15 mouse cellular contexts compared by ENCODE assay signal in genomic region chr7:122356941-122357340, GRCm38 (mm10).
"Had no signal": no experiment of that assay in that cellular context is flagged by ENCODE, and none has a peak within 500 bp of the region (broad histone marks: within the 10 kb centered on the region; RNA-seq: fewer than 3 reads in every experiment).

No protein-coding gene starts in this region.

- H3K4me3 ChIP-seq: kidney, embryonic 15.5 days; limb, embryonic 15.5 days; liver, embryonic 12.5 days; midbrain, embryonic 10.5 days; myocyte; neural tube, embryonic 15.5 days; stomach, embryonic 15.5 days had no signal

- ATAC-seq: liver, embryonic 12.5 days had no signal

- H3K4me1 ChIP-seq: kidney, embryonic 15.5 days; limb, embryonic 15.5 days; liver, embryonic 12.5 days; stomach, embryonic 15.5 days had no signal

- H3K9me3 ChIP-seq: kidney, embryonic 15.5 days; limb, embryonic 15.5 days; liver, embryonic 12.5 days; midbrain, embryonic 10.5 days; neural tube, embryonic 15.5 days; stomach, embryonic 15.5 days had no signal

- H3K4me2 ChIP-seq: kidney, embryonic 15.5 days; limb, embryonic 15.5 days; liver, embryonic 12.5 days; lung, embryonic 14.5 days; neural tube, embryonic 15.5 days; stomach, embryonic 15.5 days had no signal

- DNase-seq: kidney, postnatal 14 days; layer of hippocampus, postnatal 36 days; lung, embryonic 14.5 days; lung, postnatal 14 days; midbrain, embryonic 14.5 days; right cerebral cortex, postnatal 4 days; thymus, adult 2 months; thymus, postnatal 25 days had no signal

- H3K27me3 ChIP-seq: kidney, embryonic 15.5 days; limb, embryonic 15.5 days; liver, embryonic 12.5 days; neural tube, embryonic 15.5 days; stomach, embryonic 15.5 days had no signal

- H3K36me3 ChIP-seq: kidney, embryonic 15.5 days; limb, embryonic 15.5 days; liver, embryonic 12.5 days; midbrain, embryonic 10.5 days; neural tube, embryonic 15.5 days; stomach, embryonic 15.5 days had no signal

- H3K9ac ChIP-seq: kidney, embryonic 15.5 days; limb, embryonic 15.5 days; liver, embryonic 12.5 days; lung, embryonic 14.5 days; neural tube, embryonic 15.5 days; stomach, embryonic 15.5 days had no signal

- H3K27ac ChIP-seq: kidney, embryonic 15.5 days; limb, embryonic 15.5 days; liver, embryonic 12.5 days; midbrain, embryonic 10.5 days; neural tube, embryonic 15.5 days; stomach, embryonic 15.5 days had no signal
